Mouse (Mus musculus) megakaryocyte progenitor cell, adult 5-6 weeks (primary cell): ENCODE data around the gene Kif26a. TPM values are rescaled to one million over a fixed set of nuclear protein-coding genes. Genes with fewer than 3 reads are reported as not detected.

Experiments used
- ATAC-seq: replicated peaks from 2 replicates; pipeline ENCODE4 v1.8.0; 2016; ENCODE audit warnings: mild to moderate bottlenecking, moderate TSS enrichment, inconsistent platforms; ENCODE audit not compliant: poor library complexity
- total RNA-seq, 2 experiments: library from RNA; stranded (forward) in 1 of 2; stranded (reverse) in 1 of 2; fragments of 157-497, 149-512 nt in 1 of 2; fragments of 200-1000 nt in 1 of 2; gene quantifications; 2 replicates each; pipeline versions ENCODE4 v1.2.3 to v1.2.4; 2015 to 2017

Gene Kif26a
- total RNA-seq, 2 experiments from 2014 or later: not detected

GRCm38 (mm10) chr12:112129300-112129856 lies 16.6 kb upstream of the Kif26a start:
- no peak for ATAC-seq

GRCm38 (mm10) chr12:112130161-112130860 lies 15.7 kb upstream of the Kif26a start:
- peak; percentile 50 for ATAC-seq

GRCm38 (mm10) chr12:112130957-112131356 lies 15.1 kb upstream of the Kif26a start:
- ATAC-seq: no peak

- ATAC-seq: peak; percentile 59
Observed at GRCm38 (mm10) chr12:112140231-112140630, 5.8 kb upstream of the Kif26a start.

GRCm38 (mm10) chr12:112140745-112141144 lies 5.3 kb upstream of the Kif26a start:
- no peak for ATAC-seq

GRCm38 (mm10) chr12:112141300-112141699 lies 4.7 kb upstream of the Kif26a start:
- ATAC-seq: peak; percentile 50

- no peak for ATAC-seq
Observed at GRCm38 (mm10) chr12:112143116-112143832, 2.7 kb upstream of the Kif26a start.

GRCm38 (mm10) chr12:112143833-112144201 lies 2.2 kb upstream of the Kif26a start:
- no peak for ATAC-seq

GRCm38 (mm10) chr12:112144377-112145115 lies 1.5 kb upstream of the Kif26a start:
- ATAC-seq: no peak

- ATAC-seq: peak; percentile 77
Observed at GRCm38 (mm10) chr12:112145211-112145874, 665 bp upstream of the Kif26a start.

GRCm38 (mm10) chr12:112147365-112147764 lies 1.4 kb downstream of the Kif26a start:
- ATAC-seq: no peak

- no peak for ATAC-seq
Observed at GRCm38 (mm10) chr12:112150011-112150410, 4.0 kb downstream of the Kif26a start.

GRCm38 (mm10) chr12:112151244-112151979 lies 5.4 kb downstream of the Kif26a start:
- ATAC-seq: no peak

- no peak for ATAC-seq
Observed at GRCm38 (mm10) chr12:112151980-112152362, 6.0 kb downstream of the Kif26a start.

GRCm38 (mm10) chr12:112153597-112153996 lies 7.6 kb downstream of the Kif26a start:
- ATAC-seq: no peak

GRCm38 (mm10) chr12:112154476-112154875 lies 8.5 kb downstream of the Kif26a start:
- ATAC-seq: no peak

GRCm38 (mm10) chr12:112155218-112156051 lies 9.4 kb downstream of the Kif26a start:
- no peak for ATAC-seq

- ATAC-seq: no peak
Observed at GRCm38 (mm10) chr12:112156804-112157203, 10.8 kb downstream of the Kif26a start.

GRCm38 (mm10) chr12:112158246-112158645 lies 12.2 kb downstream of the Kif26a start:
- no peak for ATAC-seq
